Mouse (Mus musculus): ENCODE results near the gene Stn1. TPM values are rescaled to one million over a fixed set of nuclear protein-coding genes. Genes with fewer than 3 reads are reported as not detected.
A peak's percentile ranks its signal among the peaks of the same experiment; 100 is the strongest.
"Not testable (repeated sequence)": the region's sequence is repeated elsewhere in the genome, so short reads cannot be mapped to it uniquely, and the experiment has no call there.

The Stn1 gene
- 3.8 TPM in 2 replicates for total RNA-seq (2015; ENCODE audit: low replicate concordance)
- total RNA-seq (2017; ENCODE audit: low replicate concordance): 7.1 and 8.2 TPM in 2 replicates

DNA sequence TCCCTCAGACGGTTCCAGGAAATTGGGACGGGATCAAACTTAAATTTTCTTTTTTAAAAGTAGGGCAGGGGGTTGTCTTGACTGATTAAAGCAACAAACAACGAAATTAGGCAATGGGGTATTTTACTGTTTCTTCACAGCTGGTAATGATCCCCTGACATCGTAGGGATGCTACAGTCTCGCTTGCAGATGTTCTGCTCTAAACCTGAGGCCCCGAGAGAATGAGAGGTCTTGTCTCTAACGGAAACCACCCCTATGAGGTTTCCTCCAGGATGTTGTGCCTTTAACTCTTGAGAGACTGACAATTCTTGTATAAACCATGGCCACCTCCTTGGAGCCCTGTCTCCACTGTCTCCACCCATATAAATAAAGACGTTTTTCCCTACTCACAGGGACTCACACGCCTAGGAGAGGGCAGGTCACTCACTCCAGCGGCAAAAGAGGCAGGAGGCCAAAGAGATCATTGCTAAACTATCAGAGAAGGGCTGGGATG lies at the start of gene Stn1:
Stn1 (minus strand) TSS at position 208 of the 493 bp plus-strand sequence.
- peak; percentile 45 for ATAC-seq (replicated peaks; ENCODE audit: low FRiP score, poor library complexity, severe bottlenecking)

- 0 out of 2 replicates have a peak, but pooled peaks have one; percentile 43 for ATAC-seq (replicated peaks; ENCODE audit: low FRiP score, poor library complexity, severe bottlenecking)
These were observed 49.7 kb upstream of the Stn1 start for GRCm38 (mm10) chr19:47587009-47587408.

GRCm38 (mm10) chr19:47585772-47586171 lies 48.5 kb upstream of the Stn1 start:
- ATAC-seq (replicated peaks; ENCODE audit: low FRiP score, poor library complexity, severe bottlenecking): no peak

GRCm38 (mm10) chr19:47579788-47580631 lies 42.7 kb upstream of the Stn1 start:
- peak; percentile 40 for ATAC-seq (replicated peaks; ENCODE audit: low FRiP score, poor library complexity, severe bottlenecking)

DNA sequence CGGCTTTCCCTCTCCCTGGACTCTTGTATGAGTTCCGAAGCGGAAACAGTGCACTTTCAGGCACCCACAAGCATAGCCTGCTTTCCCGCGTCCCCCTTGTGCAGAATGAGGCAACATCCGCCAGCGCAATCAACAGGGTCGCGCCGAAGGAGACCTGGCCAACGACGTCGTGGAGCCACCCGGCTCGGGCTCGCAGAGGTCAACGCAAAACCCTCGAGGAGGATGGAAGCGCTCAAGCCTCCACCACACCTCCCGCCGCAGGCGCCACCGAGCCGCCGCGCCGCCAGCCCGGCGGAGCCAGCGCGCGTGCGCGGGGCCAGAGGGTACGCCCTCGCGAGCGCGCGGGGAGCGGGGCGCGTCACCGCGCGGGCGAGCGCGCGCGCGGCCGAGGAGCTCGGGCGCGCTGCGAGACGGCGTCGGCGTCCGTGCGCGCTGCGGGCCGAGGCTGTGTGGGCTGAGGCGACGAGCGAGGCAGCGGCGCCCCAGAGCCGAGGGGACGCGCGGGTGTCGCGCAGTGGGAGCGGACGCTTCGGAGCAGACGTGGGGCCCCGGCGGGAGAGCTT lies 42.0 kb upstream of the Stn1 start, which contains the start of gene Slk:
Slk (plus strand) TSS at position 454 of the 563 bp plus-strand sequence.
- peak; percentile 75 for ATAC-seq (replicated peaks; ENCODE audit: low FRiP score, poor library complexity, severe bottlenecking)

DNA sequence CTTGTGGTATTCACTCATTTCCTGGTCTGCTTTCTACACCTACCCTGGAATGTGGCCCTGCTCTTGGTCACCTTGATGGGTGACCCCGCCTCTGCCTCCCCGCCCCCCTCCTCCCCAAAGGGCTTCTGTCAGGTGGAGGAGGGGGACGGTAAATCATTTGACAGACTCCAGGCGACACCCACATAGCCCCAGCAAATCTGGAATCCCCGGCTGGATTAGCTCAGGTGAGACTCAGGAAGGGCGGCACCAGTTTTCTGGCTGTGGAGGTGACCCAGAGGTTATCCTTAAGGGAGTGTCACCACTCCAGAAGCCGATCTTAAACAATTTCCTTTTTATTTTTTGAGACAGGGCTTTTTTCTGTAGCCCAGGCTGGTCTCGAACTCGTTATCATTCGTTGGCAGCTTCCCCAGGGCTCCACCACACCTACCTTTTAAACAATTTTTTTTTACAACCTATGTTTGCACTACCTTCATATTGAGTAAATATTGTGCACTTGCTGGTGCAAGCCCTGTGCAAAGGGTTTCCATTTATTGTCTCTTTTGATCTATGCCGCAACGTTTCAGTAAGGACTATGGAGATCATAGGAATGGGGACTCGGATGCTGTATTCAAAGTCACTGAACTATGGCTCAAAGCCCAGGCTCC lies 41.4 kb upstream of the Stn1 start:
- ATAC-seq (replicated peaks; ENCODE audit: low FRiP score, poor library complexity, severe bottlenecking): no peak

GRCm38 (mm10) chr19:47573718-47574117 lies 36.4 kb upstream of the Stn1 start:
- ATAC-seq (replicated peaks; ENCODE audit: low FRiP score, poor library complexity, severe bottlenecking): no peak

DNA sequence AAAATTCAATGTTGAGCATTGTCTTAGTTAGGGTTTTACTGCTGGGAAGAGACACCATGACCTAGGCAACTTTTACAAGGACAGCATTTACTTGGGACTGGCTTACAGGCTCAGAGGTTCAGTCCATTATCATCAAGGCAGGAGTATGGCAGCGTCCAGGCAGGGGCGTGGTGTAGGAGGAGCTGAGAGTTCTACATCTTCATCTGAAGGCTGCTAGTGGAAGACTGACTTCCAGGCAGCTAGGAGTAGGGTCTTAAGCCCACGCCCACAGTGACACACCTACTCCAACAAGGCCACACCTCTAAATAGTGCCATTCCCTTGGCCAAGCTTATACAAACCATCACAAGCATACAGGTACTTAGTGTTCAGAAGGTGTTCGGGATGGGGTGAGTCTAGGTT lies 34.7 kb upstream of the Stn1 start:
- not testable (repeated sequence) for ATAC-seq (replicated peaks; ENCODE audit: low FRiP score, poor library complexity, severe bottlenecking)

DNA sequence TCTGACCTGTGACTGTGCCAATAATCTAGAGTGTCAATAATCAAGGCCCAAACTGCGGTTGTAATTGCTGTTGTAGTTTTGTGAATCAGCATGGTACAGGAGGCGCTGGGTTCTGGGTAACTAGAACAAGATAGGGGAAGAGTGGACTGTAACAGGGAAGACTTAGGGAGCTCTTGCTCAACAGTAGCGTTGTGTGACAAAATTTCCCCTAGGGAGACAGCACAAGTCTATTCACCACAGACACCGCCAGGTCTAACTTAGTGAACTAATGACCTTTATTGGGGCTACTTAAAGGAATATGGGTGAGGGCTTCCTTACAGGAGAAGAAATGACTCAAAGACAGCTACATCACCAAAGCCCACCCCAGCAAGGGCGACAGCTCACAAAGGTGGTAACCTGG lies 32.7 kb upstream of the Stn1 start:
- ATAC-seq (replicated peaks; ENCODE audit: low FRiP score, poor library complexity, severe bottlenecking): no peak

DNA sequence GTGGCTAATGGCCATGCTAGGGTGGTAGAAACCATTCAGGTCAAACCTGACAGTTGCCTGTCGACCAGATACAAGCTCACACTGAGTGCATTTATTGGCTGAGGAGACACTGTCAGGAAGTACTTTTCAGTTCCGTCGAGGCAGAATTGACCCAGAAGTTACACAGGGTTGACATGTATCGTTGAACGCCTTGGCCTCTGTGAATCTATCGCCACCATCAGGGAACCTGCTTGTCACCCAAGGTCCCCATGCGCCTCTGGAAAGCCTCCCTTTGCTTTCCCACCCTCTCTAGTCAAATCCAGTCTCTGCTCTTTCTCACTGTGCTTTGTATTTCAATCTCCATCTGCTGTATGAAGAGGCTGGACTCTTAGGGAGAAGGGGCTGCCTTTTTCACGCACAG lies 28.7 kb upstream of the Stn1 start:
- ATAC-seq (replicated peaks; ENCODE audit: low FRiP score, poor library complexity, severe bottlenecking): no peak

- ATAC-seq (replicated peaks; ENCODE audit: low FRiP score, poor library complexity, severe bottlenecking): no peak
These were observed 27.8 kb upstream of the Stn1 start for GRCm38 (mm10) chr19:47565031-47565654.

DNA sequence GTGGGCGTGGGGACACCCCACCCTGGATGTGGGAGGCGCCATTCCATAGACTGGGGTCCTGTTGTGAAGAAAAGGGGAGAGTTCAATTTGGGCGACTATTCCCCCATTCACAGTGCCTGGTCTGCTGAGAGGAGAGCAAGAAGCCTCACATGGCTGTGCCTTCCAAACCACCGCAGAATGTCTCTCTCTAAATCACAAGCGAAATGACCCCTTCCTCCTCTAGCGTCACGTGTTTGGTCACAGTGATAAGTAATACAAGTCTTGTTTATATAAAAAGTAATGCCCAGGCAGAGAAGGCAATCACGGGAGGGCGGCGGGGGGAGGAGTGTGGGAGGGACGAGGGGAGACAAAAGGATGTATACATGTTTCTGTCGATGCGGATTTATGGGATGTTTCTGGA lies 26.4 kb upstream of the Stn1 start:
- no peak for ATAC-seq (replicated peaks; ENCODE audit: low FRiP score, poor library complexity, severe bottlenecking)

DNA sequence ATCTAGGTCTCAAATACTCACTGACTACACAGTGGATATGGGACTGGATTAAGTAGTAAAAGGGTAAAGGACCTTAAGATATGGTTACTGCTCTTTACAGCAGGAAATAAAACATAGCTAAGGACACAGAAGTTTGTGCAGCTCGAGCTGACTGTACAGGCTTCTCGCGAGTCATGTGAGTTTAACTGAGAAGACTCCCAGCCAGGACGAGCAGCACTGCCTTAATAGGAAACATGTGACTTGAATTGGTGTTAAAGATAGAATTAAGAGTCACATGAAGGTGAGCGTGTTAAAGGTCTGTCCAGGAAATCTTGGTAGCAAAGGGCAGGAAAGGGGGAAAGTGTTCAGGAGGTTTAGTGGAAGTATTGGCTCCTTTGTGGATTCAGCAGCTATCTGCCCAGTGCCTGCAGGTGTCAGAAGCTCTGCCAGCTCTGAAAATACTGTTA lies 24.7 kb upstream of the Stn1 start:
- no peak for ATAC-seq (replicated peaks; ENCODE audit: low FRiP score, poor library complexity, severe bottlenecking)

DNA sequence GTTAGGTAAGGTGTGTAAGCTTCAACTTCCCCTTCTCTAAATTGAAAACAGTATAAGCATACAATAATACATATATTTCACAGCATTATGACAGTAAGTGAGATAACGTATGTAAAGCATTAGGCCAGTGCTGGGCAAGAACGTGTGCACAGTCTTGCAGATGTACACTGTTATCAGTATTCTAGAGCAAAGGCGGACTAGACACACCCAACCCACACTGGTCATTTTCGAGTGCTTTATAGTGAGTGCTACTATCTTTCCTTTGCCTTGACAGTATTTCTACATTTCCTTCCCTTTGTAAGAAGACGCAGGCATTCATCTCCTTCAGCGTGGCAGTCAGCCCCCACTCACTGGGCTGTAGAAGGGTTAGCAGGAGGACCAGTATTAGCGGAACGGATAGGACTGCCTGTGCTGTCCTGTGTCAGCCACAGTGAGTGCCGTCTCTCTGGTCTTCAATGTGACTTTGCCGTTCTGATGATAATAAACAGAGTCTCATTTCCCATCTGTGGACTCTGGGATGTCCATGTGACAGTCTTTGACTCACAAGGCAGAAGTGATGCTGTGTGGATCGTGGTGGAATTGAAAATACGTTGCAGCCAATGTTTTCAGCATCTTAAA lies 23.3 kb upstream of the Stn1 start:
- peak; percentile 91 for ATAC-seq (replicated peaks; ENCODE audit: low FRiP score, poor library complexity, severe bottlenecking)

DNA sequence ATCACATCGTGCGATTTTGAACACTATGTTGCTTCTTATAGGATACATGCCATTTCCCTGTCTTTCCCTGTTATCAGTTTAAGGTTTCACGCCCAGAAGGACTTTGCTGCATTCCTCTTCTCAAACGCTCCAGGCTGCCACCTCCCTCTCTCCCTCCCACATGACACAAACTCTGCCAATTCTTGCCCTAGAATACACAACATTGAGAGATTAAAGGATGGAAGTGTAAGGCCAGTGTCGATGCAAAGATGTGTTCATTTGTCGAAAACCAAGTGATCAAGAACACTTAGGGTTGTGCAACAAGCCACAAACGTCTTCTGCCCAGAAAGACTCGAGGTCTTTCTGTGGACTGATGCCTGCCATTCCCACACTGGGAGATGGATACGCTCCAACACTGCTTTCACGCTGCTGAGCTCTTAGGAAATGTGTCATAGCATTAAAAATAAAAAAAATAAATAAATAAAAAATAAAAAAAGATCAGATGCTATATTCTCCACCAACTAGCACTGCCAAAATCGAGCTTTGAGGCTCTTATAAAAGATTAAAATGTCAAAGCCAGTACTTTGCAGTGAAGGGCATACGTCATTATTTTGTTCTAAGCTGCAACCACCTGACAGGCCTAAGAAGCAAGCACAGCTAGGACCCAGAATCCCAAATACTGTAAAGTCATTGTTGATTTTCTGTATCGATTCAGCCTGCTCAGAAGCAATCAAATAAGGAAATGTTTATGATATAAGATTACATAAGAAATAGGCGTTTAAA lies 22.6 kb upstream of the Stn1 start:
- no peak for ATAC-seq (replicated peaks; ENCODE audit: low FRiP score, poor library complexity, severe bottlenecking)

DNA sequence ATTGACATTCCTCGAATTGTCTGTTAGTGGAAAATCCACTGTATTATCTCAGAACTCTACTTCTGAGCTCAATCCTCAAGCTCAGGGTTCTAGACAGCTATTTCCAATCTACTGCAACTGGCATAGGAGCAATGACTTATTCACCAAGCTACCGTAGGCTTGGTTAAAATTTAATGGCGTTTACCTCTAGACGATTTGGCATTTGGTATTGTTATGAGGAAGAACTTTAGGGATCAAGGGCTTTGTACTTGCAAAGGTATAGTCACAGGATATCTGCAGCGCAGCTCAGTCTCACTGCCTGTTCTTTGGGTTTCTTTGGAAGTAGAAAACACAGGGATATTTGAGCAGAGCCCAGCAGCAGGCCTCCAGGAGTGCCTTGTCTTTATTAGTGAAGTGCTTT lies 21.8 kb upstream of the Stn1 start:
- ATAC-seq (replicated peaks; ENCODE audit: low FRiP score, poor library complexity, severe bottlenecking): no peak

DNA sequence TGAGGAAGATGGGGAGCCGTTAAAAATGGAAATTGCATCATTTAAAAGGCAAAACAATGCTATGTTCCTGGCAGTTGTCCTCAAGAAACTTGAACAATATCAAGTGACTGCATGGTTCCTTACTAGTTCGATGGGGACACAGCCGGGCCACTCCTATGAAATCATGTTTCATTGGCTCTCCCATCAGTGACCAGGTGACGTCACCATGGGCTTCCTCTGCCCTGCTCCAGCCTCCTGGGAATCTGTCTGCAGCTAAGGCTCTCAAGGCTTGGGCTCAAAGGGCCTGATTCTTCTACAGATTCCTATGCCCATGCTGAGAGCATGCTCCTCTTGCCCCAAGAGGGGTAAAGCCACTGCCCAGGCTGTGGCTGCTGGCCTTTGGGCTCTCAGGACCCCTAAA lies 12.3 kb upstream of the Stn1 start:
- no peak for ATAC-seq (replicated peaks; ENCODE audit: low FRiP score, poor library complexity, severe bottlenecking)

DNA sequence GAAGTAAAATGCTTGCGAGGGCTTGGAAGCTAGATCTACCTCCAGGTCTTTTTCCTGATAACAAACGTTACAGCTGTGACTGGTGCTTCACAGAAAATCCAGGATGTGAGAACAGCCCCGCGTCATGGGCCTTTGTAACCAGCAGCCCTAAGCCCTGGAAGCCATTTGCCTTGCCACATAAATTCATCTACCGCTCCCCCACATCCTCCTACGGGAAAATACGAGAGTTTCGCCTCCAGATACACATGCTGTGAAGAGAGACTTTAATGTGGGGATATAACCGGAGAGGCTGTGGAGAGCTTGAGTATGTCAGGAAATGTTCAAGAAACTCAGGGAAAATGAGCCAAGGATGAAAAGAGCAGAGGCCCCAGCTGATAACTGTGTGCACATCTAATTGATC lies 11.9 kb upstream of the Stn1 start:
- no peak for ATAC-seq (replicated peaks; ENCODE audit: low FRiP score, poor library complexity, severe bottlenecking)

Measured in erythroblast, adult 5-6 weeks (primary cell).